Mouse (Mus musculus): Measurements from ENCODE around the gene Pacs1.

Gene Pacs1

DNA sequence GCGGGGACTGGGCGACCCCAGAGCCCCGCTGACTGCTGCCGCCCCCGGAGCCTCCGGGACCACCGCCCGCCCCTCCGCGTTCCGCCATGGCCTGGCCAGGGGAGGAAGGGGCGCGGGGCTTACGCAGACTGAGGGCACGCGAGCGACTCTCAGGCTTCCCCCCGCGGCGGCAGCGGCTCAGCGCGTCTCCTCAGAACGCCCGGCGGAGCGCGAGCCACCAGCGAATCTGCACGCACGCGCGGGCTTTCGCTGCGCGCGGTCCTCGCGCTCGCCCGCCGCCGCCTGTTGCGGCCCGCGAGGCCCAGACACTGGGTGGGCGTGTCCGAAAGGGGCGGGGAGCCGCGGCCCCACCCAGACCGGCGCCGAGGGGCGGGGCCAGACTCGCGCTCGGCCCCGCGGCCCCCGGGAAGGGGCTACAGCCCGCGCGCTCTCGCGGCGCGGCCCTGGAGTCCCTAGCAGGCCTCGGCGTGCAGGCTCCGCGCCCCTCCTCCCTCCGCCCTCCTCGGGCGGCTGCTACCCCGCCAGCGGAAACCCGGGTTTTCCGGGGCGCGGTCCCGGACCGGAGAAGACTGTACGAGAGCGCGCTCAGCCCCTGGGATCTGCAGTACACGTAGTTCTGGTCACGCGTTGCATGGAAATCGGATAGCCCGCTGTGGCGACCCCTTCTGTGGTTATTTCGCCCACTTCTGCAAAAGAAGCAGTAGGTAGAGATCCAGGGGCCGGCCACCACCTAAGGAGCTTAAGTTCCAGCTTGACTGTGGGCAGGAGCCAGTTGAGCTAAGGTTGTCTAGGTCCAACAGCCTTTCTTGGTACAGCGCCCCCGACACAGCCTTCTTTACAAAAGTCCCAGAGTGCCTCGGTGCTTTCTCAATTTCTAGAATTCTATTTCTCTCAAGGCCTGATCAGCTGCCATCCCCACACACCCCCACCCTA lies at the start of gene Pacs1:
TSS of gene Pacs1 (minus strand) at position 319 of the 933 bp plus-strand sequence.
- DNase-seq (ENCODE audit: low spot score) = peak; percentile 96

DNA sequence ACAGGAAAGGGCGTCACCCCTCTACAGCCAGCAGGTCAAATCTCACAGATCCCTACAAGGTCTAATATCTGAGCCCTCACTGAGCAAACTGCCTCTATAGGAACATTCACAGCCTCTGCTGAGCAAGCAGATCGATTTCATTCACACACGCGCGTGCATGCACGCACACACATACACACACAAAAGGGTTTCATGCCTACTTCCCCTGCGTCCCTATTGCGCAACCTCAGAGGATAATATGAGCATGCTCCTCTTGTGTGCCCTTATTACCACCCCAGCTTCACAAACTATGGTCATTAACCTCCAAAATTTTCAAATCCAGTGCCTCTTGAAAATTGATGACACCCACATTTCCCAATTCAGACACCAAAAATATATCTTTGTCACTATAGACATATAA lies 40.3 kb upstream of the Pacs1 start:
- DNase-seq (ENCODE audit: low spot score) = no peak

DNA sequence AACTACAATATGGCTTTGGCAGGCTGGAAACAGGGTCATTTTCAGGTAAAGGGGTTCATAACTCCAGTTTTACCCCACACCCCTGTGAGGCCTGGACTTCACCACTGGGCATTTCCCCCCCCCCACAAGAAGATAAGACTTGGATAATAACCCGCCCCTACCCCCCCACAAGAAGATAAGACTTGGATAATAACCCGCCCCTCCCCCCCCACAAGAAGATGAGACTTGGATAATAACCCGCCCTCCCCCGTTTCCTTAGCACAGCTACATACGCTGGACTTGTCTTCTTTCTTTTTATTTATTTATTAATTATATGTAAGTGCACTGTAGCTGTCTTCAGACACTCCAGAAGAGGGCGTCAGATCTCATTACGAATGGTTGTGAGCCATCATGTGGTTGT lies 36.1 kb upstream of the Pacs1 start:
- peak; percentile 62 for DNase-seq (ENCODE audit: low spot score)

DNA sequence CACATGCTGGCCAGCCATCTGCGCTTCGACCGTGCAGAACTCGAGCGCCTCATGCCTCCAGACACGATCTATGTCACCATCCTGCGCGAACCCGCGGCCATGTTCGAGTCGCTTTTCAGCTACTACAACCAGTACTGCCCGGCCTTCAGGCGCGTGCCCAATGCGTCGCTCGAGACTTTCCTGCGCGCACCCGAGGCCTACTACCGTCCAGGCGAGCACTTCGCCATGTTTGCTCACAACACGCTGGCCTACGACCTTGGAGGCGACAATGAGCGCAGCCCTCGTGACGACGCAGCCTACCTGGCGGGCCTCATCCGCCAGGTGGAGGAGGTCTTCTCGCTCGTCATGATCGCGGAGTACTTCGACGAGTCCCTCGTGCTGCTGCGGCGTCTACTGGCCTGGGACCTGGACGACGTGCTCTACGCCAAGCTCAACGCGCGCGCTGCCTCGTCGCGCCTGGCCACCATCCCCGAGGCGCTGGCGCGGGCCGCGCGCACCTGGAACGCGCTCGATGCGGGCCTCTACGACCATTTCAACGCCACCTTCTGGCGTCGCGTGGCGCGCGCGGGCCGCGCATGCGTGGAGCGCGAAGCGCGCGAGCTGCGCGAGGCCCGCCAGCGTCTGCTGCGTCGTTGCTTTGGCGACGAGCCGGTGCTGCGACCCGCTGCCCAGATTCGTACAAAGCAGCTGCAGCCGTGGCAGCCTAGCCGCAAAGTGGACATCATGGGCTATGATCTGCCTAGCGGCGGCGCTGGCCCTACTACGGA lies 34.2 kb upstream of the Pacs1 start:
- peak; percentile 66 for DNase-seq (ENCODE audit: low spot score)

DNA sequence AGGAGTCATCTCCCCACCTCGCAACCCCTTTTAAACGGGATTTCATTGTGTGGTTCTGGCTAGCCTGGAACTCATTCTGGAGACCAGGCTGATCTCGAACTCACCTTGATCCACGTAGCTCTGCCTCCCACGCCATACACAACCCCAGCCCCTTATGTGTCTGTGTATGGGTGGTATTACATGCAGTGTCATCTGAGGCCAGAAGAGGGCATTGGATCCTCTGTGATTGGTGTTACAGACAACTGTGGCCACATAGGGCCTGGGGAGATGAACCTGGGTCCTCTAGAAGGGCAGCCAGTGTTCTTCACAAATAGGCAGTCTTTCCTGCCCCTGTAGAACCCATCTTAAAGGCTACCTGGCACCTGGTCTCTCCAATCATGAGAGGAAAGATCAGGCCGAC lies 33.4 kb upstream of the Pacs1 start:
- DNase-seq (ENCODE audit: low spot score) = no peak

DNA sequence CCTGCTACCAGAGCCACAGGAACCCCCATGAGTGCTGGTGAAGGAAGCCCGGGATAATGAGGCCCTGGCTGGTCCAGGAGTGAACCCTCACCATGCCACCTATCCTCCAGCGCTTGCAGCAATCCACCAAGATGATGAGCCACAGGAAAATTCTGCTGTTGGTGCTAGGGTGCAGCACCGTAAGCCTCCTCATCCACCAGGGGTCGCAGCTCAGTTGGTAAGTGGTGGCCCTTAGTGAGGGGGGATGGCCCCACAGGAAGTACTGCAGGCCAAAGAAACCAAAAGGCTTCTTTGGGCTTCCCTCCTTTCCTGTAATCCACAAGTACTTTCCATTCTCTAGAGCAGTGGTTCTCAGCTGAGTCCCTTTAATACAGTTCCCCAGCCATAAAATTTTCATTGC lies 29.5 kb upstream of the Pacs1 start:
- DNase-seq (ENCODE audit: low spot score) = peak; percentile 79

DNA sequence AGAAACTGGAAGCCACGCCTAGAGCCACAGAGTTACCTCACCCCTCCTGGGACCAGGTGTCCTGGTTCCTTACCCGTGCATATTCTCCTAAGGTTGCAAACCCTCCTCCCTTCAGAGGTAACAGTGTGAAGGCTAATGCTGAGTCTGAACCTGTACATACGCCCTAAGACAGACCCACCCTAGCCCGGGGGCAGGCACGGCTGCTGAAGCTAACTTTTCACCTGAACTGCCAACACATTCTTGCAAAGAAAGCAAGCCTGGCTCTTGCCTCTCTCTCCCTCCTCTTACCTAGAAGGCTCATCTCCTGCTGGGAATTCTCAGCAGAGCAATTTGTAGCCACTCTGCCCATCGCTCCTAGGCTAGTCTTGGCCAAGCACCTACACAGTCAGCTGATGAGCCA lies 27.7 kb upstream of the Pacs1 start:
- DNase-seq (ENCODE audit: low spot score) = no peak

DNA sequence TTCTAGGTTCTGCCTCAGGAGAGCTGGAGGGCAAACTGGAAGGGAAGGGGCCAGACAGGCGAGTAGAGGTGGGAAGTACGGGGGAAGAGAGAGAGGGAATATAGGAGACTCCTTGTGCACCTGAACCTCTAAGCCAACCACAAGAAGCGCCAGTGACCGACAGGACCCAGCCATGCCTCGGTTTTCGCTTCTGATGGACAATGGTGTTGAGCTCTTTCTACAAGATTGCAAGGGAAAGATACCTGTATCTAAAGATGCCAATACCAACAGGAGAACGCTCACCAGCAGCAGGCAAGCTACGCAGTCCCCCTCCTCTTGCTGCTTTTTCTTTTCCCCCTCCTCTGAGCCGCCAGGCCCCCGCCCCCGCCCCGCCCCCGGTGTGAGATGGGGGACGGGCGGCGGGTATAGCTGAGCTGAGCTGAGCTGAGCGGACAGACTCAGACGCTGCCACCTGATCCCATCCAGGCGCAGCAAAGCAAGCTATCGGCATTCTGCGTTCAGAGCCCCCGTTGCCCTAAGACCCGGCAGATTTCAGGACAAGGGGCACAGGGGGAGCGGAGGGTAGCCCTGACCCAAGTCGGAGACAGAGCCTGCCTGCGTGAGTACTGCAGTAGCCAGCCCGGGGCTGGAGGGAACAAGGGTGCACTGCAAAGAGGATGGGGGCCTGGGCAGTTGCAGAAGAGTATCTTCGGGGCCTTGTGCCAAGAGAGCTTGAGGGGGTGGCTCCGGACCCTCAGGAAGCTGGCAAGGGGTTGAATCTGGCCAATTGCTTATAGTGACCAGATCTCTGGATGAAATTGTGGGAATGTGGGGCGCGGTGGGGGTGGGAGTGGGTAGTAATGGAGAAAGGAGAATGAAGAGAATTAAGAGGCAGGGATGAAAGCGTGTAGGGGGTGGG lies 25.2 kb upstream of the Pacs1 start, which contains the start of gene Gal3st3:
TSS of gene Gal3st3 (plus strand) at position 429 of the 898 bp plus-strand sequence.
- no peak for DNase-seq (ENCODE audit: low spot score)

DNA sequence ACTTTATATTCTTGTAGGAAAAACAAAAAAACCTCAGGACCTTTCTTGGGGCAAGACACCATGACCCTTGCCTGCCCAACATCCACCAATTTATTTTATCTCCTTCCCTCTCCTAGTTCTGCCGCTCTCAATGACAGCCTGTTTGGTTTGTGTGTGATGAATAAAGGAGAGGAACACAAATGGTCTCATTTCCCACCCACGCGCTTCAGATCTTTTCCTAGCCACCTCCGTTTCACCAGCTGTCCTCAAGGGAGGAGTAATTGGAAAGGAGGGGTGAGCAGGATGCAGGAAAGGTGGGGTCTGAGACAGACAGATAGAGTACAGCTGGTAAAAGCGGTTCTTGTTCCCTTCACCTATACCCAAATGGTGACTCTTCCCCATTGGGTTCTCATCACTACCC lies 23.7 kb upstream of the Pacs1 start:
- DNase-seq (ENCODE audit: low spot score) = no peak

DNA sequence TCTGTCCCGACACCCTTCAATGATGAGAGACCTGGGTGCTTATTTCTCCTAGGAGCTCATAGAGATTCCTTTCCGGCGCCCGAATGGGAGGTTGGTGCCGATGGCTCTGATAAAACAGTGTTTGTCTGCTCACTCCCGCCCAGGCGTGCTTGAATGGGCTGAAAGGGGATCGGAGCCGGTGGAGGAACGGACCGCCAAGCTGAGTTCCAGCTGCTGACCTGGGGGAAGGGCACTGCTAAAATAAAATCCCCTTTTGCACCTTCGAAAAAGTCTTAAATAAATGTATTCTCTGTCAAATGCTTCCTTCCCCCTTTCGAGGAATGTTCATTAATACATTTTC lies 22.8 kb upstream of the Pacs1 start:
- DNase-seq (ENCODE audit: low spot score) = no peak

DNA sequence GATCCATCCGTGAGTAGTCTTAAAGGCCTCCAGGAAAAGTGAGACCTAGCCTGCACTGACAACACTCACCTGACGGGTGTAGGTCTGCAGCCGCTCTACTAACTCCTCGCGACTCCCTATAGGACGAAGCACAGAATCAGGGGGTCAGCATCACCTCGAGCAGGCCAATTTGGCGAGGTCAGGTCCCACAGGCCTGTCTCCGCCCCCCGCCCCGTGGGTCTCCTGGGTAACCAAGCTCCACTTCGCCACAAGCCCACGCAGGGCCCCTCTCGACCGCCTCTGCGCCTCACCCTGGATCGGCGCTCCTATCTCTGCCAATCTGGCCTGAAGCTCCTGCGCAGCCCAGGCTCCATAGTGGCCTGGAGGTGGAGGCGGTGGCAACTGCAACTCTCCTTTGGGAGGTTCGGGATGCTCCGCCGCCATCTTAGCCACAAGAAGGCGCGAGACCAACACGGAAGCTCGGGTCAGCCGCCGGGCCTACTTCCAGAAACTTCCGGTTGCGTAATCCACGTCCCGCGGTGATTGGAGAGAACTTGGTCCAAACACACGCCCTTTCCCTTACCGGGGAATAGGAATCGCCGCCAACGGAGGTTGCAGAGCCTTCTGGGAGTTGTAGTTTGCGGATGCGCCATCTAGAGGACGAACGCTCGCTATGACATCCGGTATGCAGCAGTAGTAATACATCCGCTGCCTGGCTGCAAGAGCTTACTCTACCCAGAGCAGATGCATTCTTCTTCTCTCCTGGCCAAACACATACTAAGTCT lies 22.2 kb upstream of the Pacs1 start, which contains the start of gene Sf3b2:
TSS of gene Sf3b2 (minus strand) at position 484 of the 764 bp plus-strand sequence.
- peak; percentile 96 for DNase-seq (ENCODE audit: low spot score)

DNA sequence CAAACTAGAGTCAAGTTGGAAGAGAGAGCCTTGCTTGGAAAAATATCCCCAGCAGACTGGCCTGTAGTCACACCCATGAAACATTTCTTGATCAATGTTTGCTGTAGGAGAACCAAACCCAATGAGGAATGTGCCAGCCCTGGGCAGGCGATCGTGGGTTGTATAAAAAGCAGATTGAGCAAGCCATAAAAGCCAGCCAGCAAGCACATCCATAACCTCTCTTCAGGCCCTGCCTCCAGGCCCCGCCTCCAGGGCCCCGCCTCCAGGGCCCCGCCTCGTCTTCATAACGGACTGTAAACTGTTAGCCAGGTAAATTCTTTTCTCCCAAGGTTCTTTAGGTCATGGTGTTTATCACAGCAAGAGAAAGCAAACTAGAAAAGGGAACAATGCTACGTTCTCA lies 5.5 kb upstream of the Pacs1 start:
- no peak for DNase-seq (ENCODE audit: low spot score)

DNA sequence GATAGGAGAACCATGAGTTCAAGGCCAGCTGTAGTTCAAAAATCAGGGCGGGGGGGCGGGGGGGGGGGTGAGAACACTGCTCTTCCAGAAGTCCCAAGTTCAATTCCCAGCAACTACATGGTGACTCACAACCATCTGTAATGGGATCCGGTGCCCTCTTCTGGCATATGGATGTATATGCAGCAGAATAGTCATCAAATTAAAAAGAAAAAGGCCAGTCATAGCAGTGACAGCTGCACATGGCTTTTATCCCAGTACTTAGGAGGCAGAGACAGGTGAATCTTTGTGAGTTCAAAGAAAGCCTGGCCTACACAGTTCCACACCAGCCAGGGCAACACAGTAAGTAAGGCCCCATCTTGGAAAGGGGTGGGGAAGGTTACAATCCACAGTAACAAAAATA lies 4.2 kb upstream of the Pacs1 start:
- DNase-seq (ENCODE audit: low spot score) = no peak

DNA sequence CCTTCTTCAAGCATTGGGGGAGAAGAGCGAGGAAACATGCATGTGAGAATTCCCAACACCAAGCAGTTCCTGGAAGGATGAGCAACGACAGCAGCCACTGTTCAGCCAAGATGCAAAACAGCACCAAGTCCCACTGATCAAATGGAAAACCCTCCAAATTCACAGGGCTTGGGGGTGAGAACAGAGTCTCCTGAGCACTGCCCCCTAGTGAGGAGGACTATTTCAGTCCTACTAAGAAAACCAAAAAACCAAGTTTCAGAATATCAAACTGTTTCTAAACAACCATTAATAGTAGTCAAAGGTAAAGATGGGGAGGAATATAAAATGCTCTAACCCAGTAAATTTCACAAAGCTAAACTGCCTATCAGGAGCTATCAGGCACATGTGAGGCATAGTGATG lies 3.6 kb upstream of the Pacs1 start:
- DNase-seq (ENCODE audit: low spot score) = no peak

DNA sequence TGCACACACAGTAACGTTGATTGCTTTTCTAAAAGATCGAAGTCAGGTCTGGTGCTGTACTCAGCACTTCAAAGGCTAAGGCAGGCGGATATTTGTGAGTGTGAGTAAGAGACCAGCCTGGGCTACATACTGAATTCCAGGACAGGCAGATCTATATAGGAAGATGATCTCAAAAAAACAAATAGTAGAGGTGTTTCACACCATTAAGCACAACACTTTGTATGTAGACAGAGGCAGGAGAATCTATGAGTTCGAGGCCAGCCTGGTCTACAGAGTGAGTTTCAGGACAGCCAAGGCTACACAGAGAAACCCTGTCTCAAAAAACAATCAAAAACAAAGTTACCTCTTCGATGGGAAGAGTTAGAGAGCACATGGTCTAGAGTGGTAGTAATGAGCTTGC lies 2.8 kb upstream of the Pacs1 start:
- no peak for DNase-seq (ENCODE audit: low spot score)

DNA sequence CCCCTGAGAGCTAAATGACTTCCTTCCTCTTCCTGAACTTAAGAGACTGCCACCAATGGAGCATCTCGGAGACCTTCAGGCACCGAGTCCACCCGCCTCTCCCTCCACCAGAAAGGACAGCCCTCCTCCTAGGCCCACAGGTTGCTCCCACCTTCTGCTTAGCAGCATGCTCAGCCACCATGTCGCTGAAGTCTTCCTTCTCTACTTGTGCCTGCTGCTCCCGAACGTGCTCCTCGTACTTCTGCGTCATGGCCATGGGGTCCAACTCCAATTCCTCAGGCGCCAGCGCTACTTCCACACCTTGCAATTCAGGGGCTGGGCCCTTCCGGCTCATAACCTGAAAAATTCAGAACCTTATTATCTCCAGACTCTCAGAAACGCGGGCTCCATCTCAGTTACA lies 1.7 kb upstream of the Pacs1 start:
- no peak for DNase-seq (ENCODE audit: low spot score)

DNA sequence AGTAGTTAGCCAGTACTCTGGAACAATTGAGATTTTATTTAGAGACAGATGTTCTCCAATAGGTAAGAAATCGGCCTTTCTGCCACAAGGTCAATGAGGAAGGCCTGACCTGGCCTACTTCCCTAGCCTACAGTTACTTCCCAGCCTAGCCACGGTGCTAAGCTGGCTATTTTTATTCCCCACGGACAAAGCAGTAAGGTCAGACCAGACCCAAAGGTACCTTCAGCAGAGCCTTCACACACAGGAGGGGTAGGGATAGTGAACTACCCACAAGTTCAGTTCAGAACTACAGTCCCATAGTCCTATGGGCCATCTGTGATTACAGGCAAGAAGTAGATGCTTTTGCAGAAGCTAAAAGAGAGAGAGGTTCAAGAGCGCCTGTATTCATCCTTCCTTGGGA lies 997 bp upstream of the Pacs1 start:
- DNase-seq (ENCODE audit: low spot score) = no peak

DNA sequence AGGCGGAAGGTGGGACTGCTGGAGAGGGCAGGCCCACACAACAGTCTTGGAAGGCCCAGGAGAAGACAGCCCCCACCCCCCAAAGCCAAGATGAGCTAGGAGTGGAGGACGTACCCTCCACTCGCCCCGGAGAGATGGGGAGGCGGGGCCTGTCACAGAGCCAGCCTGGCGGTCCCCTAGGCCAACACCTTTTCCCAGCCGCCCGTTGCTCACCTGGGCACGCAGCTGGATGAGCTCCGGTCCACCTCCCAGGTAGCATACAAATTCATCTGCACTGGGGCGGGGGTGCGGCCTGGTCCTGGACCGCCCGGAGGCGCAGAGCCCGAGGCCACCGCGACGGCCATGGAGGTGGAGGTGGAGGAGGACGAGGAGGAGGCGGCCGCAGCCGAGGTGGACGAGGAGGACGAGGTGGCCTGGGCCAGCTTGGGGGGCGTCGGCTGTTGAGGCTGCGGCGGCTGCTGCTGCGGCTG lies 558 bp downstream of the Pacs1 start:
- DNase-seq (ENCODE audit: low spot score) = peak; percentile 75

DNA sequence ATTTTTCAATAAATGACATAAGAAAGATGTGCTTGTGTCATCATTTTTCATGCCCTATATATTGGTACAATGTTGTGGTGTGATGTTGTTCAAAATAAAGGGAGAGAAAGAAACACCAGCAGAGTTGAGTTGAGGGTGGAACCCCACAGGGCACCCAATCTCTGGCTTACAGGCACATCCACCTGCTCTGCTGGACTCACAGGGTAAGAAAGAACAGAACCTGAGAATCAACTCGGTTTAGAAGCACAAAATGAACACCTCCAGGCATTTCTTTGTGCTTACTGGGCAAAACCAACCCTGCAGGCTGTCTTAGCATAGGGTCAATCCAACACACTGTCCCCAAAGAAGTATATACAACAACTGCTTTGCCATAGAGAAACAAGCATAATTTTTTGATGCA lies 1.5 kb downstream of the Pacs1 start:
- no peak for DNase-seq (ENCODE audit: low spot score)

DNA sequence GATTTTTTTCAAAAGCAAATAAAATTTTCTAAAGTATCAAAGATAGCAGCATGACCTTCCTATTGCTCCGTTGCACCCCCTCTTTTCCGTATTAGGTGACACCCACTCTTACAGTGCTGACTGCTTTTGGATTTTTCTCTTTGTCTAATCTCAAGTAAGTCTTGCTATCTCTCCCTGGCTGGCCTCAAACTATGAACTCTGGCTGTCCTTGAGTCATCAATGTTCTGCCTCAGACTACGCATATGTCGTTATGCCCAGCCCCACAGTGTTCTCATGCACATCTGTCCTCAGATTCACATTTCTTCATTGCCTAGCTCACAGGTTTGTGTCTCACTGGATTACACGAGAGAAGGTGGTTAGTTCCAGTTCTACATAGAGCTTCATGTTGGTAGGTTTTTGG lies 3.5 kb downstream of the Pacs1 start:
- no peak for DNase-seq (ENCODE audit: low spot score)

DNA sequence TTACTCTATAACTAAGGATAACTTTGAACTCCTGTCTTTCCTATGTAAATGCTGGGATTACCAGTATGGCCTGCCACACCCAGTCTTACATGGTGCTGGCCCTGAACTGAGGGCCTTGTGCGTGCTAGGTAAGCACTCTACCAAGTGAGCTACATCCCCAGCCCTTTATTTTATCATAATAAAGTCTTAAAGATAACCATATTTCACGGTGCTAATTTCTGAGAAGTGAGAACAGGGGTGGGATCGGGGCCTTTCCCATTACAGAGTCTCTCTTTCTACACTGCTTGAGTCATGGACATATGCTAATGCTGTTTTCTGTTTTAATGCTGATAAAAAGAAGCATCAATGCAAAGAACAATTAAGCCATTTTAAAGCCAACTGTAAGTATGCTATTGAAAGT lies 4.0 kb downstream of the Pacs1 start:
- no peak for DNase-seq (ENCODE audit: low spot score)
